Mouse (Mus musculus) forebrain, embryonic 15.5 days (tissue): ENCODE measurements at regions not wholly inside any gene's neighbourhood (a gene's known extent, or its start where the extent isn't known, plus 50 kb on each side); places are given as distances from the start of the nearest gene placed in this dataset.
A peak's percentile ranks its signal among the peaks of the same experiment; 100 is the strongest.

ENCODE experiments used
- ATAC-seq: fragments of 200-750 bp; cut with Nextera tagmentation; replicated peaks from 2 replicates; pipeline ENCODE4 v1.8.0; 2017; ENCODE audit warnings: mild to moderate bottlenecking, moderate TSS enrichment, moderate library complexity
- H3K27ac ChIP-seq: fragments of 300-500 bp; sonication (generic); replicated peaks from 2 replicates; pipeline ENCODE4 v1.5.1; 2015; ENCODE audit warnings: mild to moderate bottlenecking, inconsistent platforms
- H3K27me3 ChIP-seq: fragments of 300-500 bp; sonication (generic); 2 replicates; pipeline ENCODE4 v1.6.1; 2015; ENCODE audit warnings: inconsistent platforms
- H3K36me3 ChIP-seq: fragments of 300-500 bp; sonication (generic); 2 replicates; pipeline ENCODE4 v1.6.1; 2015; ENCODE audit warnings: mild to moderate bottlenecking, inconsistent platforms
- H3K4me1 ChIP-seq: fragments of 300-500 bp; sonication (generic); 2 replicates; pipeline ENCODE4 v1.6.1; 2015; ENCODE audit warnings: inconsistent platforms
- H3K4me2 ChIP-seq: fragments of 300-500 bp; sonication (generic); replicated peaks from 2 replicates; pipeline ENCODE4 v1.6.1; 2015; ENCODE audit warnings: mild to moderate bottlenecking, inconsistent platforms
- H3K4me3 ChIP-seq: fragments of 300-500 bp; sonication (generic); 2 replicates; pipeline ENCODE4 v1.5.1; 2015; ENCODE audit warnings: mild to moderate bottlenecking, inconsistent platforms
- H3K9ac ChIP-seq: fragments of 300-500 bp; sonication (generic); replicated peaks from 2 replicates; pipeline ENCODE4 v1.6.1; 2015; ENCODE audit warnings: mild to moderate bottlenecking, inconsistent platforms
- H3K9me3 ChIP-seq: fragments of 300-500 bp; sonication (generic); 2 replicates; pipeline ENCODE4 v1.6.1; 2016; ENCODE audit warnings: inconsistent platforms
- WGBS: fragments of 180-500 bp; shearing (Covaris S2); methylation state at CpG from one replicate; pipeline ENCODE4 v1.1.7; 2015; ENCODE audit warnings: mixed read lengths; 5-methylcytosine and 5-hydroxymethylcytosine counted together

- Histone ChIP-seq H3K9ac (no peak overlapping the region), H3K36me3 (no peaks in the 10 kb centered on the region), H3K27me3 (no peaks in the 10 kb centered on the region), H3K4me2 (no peak overlapping the region), H3K4me1 (no peaks in the 10 kb centered on the region), H3K9me3 (no peaks in the 10 kb centered on the region), H3K4me3 (no peak overlapping the region), H3K27ac (no peak overlapping the region)
- WGBS = 73% methylated on average over 5 of the region's 5 CpGs
- ATAC-seq = no peak
Measured at GRCm38 (mm10) chr1:120733683-120734082, 131.5 kb downstream of the En1 start.

DNA sequence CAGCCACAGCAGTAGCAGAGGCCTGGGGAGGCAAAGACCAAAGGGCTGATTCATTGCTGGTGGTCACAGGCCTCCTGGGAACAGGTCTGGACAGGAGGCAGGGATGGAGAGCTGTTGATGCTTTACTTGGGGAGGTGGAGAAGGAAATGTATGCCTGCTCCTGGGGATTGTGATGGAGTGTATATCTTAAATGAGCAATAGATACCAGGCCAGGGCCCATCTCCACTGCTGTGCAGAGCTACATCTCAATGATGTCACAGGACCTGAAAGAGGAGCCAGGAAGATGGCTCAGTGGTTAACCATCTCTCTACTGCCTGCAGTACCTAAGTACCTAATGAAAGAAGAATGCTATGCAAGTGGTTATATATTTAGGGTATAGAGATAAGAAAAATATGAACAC lies 132.6 kb downstream of the En1 start:
- Histone ChIP-seq H3K27me3 (no peaks in the 10 kb centered on the region), H3K4me3 (no peak overlapping the region), H3K36me3 (no peaks in the 10 kb centered on the region), H3K9me3 (no peaks in the 10 kb centered on the region), H3K4me2 (no peak overlapping the region), H3K4me1 (no peaks in the 10 kb centered on the region), H3K9ac (no peak overlapping the region), H3K27ac (no peak overlapping the region)
- no peak for ATAC-seq

DNA sequence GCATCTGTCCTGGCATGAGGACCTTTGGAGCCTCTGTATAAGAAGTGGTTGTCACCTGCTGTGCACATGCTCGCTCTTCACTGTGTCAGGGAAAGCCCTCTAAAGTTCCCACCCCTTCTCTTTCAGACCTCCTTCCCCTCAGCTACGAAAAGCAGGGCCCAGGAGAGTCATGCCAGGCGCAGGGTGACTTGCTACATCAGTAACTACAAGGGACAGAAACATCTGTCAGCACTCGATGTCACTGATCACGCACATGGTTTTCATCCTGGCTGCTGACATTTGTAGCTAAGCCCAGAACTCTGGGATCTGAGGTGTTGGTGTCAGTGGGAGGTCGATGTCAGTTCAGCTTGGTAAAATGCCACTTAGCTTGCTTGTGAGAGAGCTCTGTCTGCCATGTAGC lies 137.3 kb downstream of the En1 start:
- WGBS = 73% methylated on average over 6 of the region's 6 CpGs
- H3K27ac ChIP-seq = no peak overlapping the region
- no peaks in the 10 kb centered on the region for H3K27me3 ChIP-seq
- ATAC-seq = no peak
- no peaks in the 10 kb centered on the region for H3K4me1 ChIP-seq
- no peak overlapping the region for H3K4me3 ChIP-seq
- H3K9me3 ChIP-seq = no peaks in the 10 kb centered on the region
- no peak overlapping the region for H3K4me2 ChIP-seq
- H3K9ac ChIP-seq = no peak overlapping the region
- no peaks in the 10 kb centered on the region for H3K36me3 ChIP-seq

- 85% methylated on average over 16 of the region's 16 CpGs for WGBS
- H3K9me3 ChIP-seq = no peaks in the 10 kb centered on the region
- no peak for ATAC-seq
Measured at GRCm38 (mm10) chr1:120741091-120741740, 139.0 kb downstream of the En1 start.

GRCm38 (mm10) chr1:120748963-120749362 lies 146.7 kb downstream of the En1 start:
- ATAC-seq = no peak
- Histone ChIP-seq H3K9ac (no peak overlapping the region), H3K9me3 (no peaks in the 10 kb centered on the region), H3K4me3 (no peak overlapping the region), H3K4me2 (no peak overlapping the region), H3K36me3 (no peaks in the 10 kb centered on the region), H3K27me3 (no peaks in the 10 kb centered on the region), H3K4me1 (no peaks in the 10 kb centered on the region), H3K27ac (no peak overlapping the region)
- 76% methylated on average over 6 of the region's 6 CpGs for WGBS

More at GRCm38 (mm10) chr1:120741091-120741740, 139.0 kb downstream of the En1 start:
- no peaks in the 10 kb centered on the region for H3K27me3 ChIP-seq
- no peak overlapping the region for H3K9ac ChIP-seq
- no peak overlapping the region for H3K27ac ChIP-seq
- H3K36me3 ChIP-seq = no peaks in the 10 kb centered on the region
- no peak overlapping the region for H3K4me3 ChIP-seq
- H3K4me2 ChIP-seq = no peak overlapping the region
- no peaks in the 10 kb centered on the region for H3K4me1 ChIP-seq

DNA sequence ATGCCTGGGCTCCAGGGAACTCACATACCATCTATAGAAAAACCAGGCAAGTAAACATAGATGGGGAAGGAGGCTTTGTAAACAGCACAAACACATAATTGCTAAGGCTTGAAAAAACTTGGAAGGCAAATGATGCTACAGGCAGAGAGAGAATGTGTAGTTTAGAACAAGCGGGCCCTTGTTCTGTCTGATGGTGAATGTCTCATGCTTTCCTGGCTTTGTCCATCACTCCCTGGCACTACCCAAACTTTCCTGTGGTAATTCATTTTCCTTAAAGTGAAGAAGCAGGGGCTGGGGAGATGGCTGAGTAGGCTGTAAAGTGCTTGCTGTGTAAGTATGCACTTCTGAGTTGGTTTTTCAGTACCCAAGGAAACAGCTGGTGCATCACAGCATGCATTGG lies 151.2 kb downstream of the En1 start:
- Histone ChIP-seq H3K36me3 (no peaks in the 10 kb centered on the region), H3K4me2 (no peak overlapping the region), H3K4me1 (no peaks in the 10 kb centered on the region), H3K27ac (no peak overlapping the region), H3K9ac (no peak overlapping the region), H3K9me3 (no peaks in the 10 kb centered on the region), H3K4me3 (no peak overlapping the region), H3K27me3 (no peaks in the 10 kb centered on the region)
- 83% methylated on average over 1 of the region's 1 CpGs for WGBS
- ATAC-seq = no peak

GRCm38 (mm10) chr1:120754337-120754736 lies 152.1 kb downstream of the En1 start:
- H3K4me3 ChIP-seq = no peak overlapping the region
- no peaks in the 10 kb centered on the region for H3K27me3 ChIP-seq
- no peaks in the 10 kb centered on the region for H3K4me1 ChIP-seq
- no peak overlapping the region for H3K27ac ChIP-seq
- H3K9ac ChIP-seq = no peak overlapping the region
- H3K4me2 ChIP-seq = no peak overlapping the region
- no peaks in the 10 kb centered on the region for H3K36me3 ChIP-seq
- ATAC-seq = no peak
- H3K9me3 ChIP-seq = no peaks in the 10 kb centered on the region
- WGBS = 84% methylated on average over 5 of the region's 5 CpGs

GRCm38 (mm10) chr1:120757283-120757821 lies 155.1 kb downstream of the En1 start:
- H3K4me1 ChIP-seq = no peaks in the 10 kb centered on the region
- ATAC-seq = no peak
- no peaks in the 10 kb centered on the region for H3K9me3 ChIP-seq
- no peak overlapping the region for H3K4me2 ChIP-seq
- WGBS = 60% methylated on average over 9 of the region's 9 CpGs
- no peak overlapping the region for H3K9ac ChIP-seq
- no peak overlapping the region for H3K4me3 ChIP-seq
- H3K27me3 ChIP-seq = no peaks in the 10 kb centered on the region
- no peaks in the 10 kb centered on the region for H3K36me3 ChIP-seq
- H3K27ac ChIP-seq = no peak overlapping the region

DNA sequence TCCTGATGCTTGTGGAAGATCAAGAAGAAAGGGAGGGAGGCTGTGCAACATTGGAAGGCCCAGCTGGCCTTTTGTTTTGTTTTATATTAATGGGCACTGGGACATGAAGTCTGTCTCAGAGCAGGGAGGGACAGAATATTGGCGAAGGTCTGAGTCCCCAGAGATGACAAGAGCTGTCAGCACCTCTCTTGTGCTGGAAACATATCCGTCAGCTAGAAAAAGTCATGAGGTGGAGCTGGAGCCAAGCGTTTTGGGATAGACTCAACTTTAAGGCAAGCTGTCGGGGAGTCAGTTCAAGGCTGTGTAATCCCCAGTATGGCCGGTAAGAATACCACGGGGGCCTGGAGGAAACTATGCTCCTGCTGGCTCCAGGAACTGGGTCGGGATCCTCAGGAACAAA lies 156.0 kb downstream of the En1 start:
- ATAC-seq = peak; percentile 35
- WGBS = 69% methylated on average over 7 of the region's 7 CpGs

GRCm38 (mm10) chr1:120758762-120759161 lies 156.5 kb downstream of the En1 start:
- H3K4me2 ChIP-seq = no peak overlapping the region
- H3K27ac ChIP-seq = no peak overlapping the region
- no peaks in the 10 kb centered on the region for H3K9me3 ChIP-seq
- no peaks in the 10 kb centered on the region for H3K27me3 ChIP-seq
- no peak overlapping the region for H3K9ac ChIP-seq
- WGBS = 83% methylated on average over 5 of the region's 5 CpGs
- ATAC-seq = no peak
- H3K4me1 ChIP-seq = no peaks in the 10 kb centered on the region
- no peaks in the 10 kb centered on the region for H3K36me3 ChIP-seq
- no peak overlapping the region for H3K4me3 ChIP-seq

More for the DNA sequence above, 156.0 kb downstream of the En1 start:
- H3K4me1 ChIP-seq = no peaks in the 10 kb centered on the region
- no peak overlapping the region for H3K27ac ChIP-seq
- H3K36me3 ChIP-seq = no peaks in the 10 kb centered on the region
- H3K4me3 ChIP-seq = no peak overlapping the region
- H3K4me2 ChIP-seq = no peak overlapping the region
- no peaks in the 10 kb centered on the region for H3K9me3 ChIP-seq
- H3K27me3 ChIP-seq = no peaks in the 10 kb centered on the region
- no peak overlapping the region for H3K9ac ChIP-seq

DNA sequence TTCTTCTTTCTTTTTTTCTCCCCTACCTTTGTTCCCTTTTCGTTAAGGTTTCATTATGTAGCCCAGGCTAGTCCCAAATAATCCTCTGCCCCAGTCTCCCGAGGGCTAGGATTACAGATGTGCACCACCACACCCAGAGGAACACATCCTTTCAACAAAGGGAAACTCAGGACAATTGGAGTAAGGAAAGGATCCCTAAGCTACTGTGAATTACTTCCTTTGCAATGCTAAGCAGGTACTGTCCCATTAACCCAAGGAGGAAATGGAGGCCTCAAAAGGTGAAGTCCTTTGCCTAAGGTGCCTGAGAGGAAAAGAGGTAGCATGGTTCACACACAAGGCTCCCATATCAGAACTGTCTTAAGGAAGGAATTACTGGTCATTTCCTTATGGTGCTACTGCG lies 157.2 kb downstream of the En1 start:
- Histone ChIP-seq H3K4me2 (no peak overlapping the region), H3K4me3 (no peak overlapping the region), H3K36me3 (no peaks in the 10 kb centered on the region), H3K9me3 (no peaks in the 10 kb centered on the region), H3K27ac (no peak overlapping the region), H3K4me1 (no peaks in the 10 kb centered on the region), H3K9ac (no peak overlapping the region), H3K27me3 (no peaks in the 10 kb centered on the region)
- 73% methylated on average over 3 of the region's 3 CpGs for WGBS
- ATAC-seq = no peak

GRCm38 (mm10) chr1:120761364-120761763 lies 159.1 kb downstream of the En1 start:
- Histone ChIP-seq H3K27ac (no peak overlapping the region), H3K9me3 (no peaks in the 10 kb centered on the region), H3K4me2 (no peak overlapping the region), H3K27me3 (no peaks in the 10 kb centered on the region), H3K4me1 (no peaks in the 10 kb centered on the region), H3K9ac (no peak overlapping the region), H3K4me3 (no peak overlapping the region), H3K36me3 (no peaks in the 10 kb centered on the region)
- WGBS = 82% methylated on average over 9 of the region's 9 CpGs
- no peak for ATAC-seq

DNA sequence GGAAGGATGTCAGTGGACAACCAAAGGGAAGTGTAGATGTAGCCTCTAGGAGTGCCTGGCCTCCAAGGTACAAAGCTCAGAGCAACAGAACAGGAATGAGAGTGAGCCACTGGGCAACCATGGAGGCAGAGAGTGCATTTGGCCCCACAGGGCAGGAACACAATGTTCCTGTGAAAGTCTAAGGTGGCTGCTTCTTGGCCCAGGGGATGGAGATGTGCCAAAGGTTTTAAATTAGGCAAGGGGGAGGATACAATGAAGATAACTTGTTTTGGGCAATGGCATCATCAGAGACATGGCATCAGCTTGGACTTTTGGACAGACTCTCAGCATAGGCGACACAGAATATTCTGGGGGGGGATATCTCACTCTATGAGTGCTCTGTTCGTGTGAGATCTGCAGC lies 160.3 kb downstream of the En1 start:
- Histone ChIP-seq H3K4me1 (no peaks in the 10 kb centered on the region), H3K27ac (no peak overlapping the region), H3K9me3 (no peaks in the 10 kb centered on the region), H3K9ac (no peak overlapping the region), H3K4me3 (no peak overlapping the region), H3K36me3 (no peaks in the 10 kb centered on the region), H3K4me2 (no peak overlapping the region), H3K27me3 (no peaks in the 10 kb centered on the region)
- ATAC-seq = no peak
- 92% methylated on average over 2 of the region's 2 CpGs for WGBS
